Mouse (Mus musculus): Measurements from ENCODE around the gene Micu1. TPM values are rescaled to one million over a fixed set of nuclear protein-coding genes. Genes with fewer than 3 reads are reported as not detected.

Gene Micu1
- polyA plus RNA-seq, 1 experiment from 2014 or later: 78.0 TPM

DNA sequence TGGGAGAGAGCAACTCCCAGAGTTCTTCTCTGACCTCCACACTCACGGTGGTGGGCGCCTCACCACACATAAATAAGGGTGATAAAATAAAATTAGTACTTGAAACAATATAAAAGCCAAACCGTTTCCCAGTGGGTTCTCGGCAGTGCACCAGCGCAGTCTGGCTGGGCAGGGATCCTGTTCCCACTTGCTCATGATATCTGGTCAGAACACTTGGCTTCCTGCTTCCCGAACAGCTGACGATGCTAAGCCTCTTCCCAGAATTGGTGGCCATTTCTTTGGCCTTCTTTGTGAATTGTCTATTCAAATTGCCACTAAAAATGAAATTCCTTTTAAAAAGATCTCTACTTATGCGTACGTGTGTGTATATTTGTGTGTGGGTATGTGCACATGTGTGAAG lies 27.0 kb downstream of the Micu1 start:
- no peaks in the 10 kb centered on the region for H3K27me3 ChIP-seq
- no peak overlapping the region for H3K4me3 ChIP-seq
- H3K27ac ChIP-seq: no peak overlapping the region
- WGBS: 92% methylated on average over 9 of the region's 9 CpGs
- no peak overlapping the region for H3K4me2 ChIP-seq
- H3K9ac ChIP-seq: no peak overlapping the region
- no peak for ATAC-seq (ENCODE audit: low FRiP score)
- peaks cover 11% of the 10 kb centered on the region for H3K4me1 ChIP-seq (replicated peaks)
- peaks cover 13% of the 10 kb centered on the region for H3K36me3 ChIP-seq
- no peaks in the 10 kb centered on the region for H3K9me3 ChIP-seq

DNA sequence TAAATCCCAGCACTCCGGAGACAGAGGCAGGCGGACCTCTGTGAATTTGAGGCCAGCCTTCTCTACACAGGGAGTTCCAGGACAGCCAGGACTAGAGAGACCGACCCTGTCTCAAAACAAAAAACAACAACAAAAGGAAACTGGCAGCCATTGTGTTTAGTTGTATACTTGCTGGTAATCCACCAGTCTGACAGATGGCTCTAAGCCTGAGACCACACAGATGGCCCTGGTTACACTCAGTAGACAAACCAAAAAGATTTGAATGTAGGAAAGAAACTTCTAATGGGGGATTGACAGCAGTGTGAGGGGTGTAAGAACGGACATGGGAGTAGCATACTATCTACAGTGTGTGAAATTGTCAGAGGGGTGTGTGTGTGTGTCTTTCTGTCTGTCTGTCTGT lies 27.6 kb downstream of the Micu1 start:
- H3K4me1 ChIP-seq (replicated peaks): peaks cover 5% of the 10 kb centered on the region
- H3K36me3 ChIP-seq: peaks cover 13% of the 10 kb centered on the region
- H3K9me3 ChIP-seq: no peaks in the 10 kb centered on the region
- 44% methylated on average over 4 of the region's 4 CpGs for WGBS
- H3K27me3 ChIP-seq: no peaks in the 10 kb centered on the region
- H3K4me2 ChIP-seq: no peak overlapping the region
- ATAC-seq (ENCODE audit: low FRiP score): no peak
- no peak overlapping the region for H3K9ac ChIP-seq
- H3K4me3 ChIP-seq: no peak overlapping the region
- no peak overlapping the region for H3K27ac ChIP-seq

DNA sequence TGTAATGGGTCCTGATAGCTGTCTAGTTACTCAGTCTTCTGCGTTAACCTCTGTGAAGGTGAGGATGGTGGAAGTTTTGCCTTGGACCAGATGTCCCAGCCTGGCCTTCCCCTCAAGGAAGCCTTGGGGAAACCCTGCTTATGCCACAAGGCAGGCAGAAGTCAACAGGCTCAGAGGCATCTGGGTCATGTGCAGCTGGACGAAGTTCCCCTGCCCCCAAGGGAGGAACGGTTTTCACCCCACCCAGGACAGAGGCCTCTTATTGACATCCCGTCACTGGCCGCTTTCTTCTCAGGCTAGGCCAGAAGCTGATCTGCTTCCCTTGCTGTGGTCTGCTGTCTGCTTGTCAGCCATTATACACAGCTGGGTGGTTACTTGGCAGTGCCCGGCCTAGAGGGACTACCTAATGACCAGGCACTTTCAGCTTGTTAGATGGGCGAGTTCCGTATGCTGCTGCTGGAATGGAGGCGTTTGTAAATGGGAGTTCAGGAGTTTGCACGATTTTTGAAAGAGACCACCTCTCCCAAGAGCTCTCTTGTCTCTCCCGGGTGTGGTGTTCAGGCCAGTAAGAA lies 33.8 kb downstream of the Micu1 start:
- 75% methylated on average over 11 of the region's 11 CpGs for WGBS
- Histone ChIP-seq H3K27me3 (no peaks in the 10 kb centered on the region), H3K4me2 (no peak overlapping the region), H3K4me1 (replicated peaks) (peaks cover 4% of the 10 kb centered on the region), H3K36me3 (peaks cover 18% of the 10 kb centered on the region), H3K9me3 (no peaks in the 10 kb centered on the region), H3K9ac (no peak overlapping the region), H3K4me3 (no peak overlapping the region), H3K27ac (no peak overlapping the region)
- no peak for ATAC-seq (ENCODE audit: low FRiP score)

DNA sequence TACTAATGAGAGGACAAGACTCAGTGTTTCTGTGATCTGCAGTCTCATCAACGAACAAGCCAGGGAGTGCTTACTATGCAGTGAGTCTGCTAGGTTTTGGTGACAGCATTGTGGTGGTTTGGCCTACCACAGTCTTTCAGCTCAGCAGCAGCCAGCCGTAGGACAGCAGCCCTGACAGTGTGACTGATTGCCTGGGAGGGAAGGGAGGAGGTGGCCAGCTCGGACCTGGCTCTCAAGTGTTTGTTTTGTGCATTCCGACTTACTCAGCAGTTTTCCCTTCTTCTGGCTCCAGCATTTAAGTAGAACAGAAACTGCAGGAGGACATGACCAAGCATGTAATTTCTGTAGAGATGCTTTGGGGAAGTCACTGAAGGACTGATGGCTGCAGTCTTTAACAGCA lies 39.2 kb downstream of the Micu1 start:
- peaks cover 23% of the 10 kb centered on the region for H3K36me3 ChIP-seq
- H3K4me2 ChIP-seq: no peak overlapping the region
- no peak overlapping the region for H3K9ac ChIP-seq
- H3K9me3 ChIP-seq: no peaks in the 10 kb centered on the region
- no peaks in the 10 kb centered on the region for H3K27me3 ChIP-seq
- no peaks in the 10 kb centered on the region; the same call in 1 of the 2 replicates for H3K4me1 ChIP-seq (replicated peaks)
- WGBS: 32% methylated on average over 4 of the region's 4 CpGs
- no peak for ATAC-seq (ENCODE audit: low FRiP score)
- no peak overlapping the region for H3K27ac ChIP-seq
- H3K4me3 ChIP-seq: no peak overlapping the region

DNA sequence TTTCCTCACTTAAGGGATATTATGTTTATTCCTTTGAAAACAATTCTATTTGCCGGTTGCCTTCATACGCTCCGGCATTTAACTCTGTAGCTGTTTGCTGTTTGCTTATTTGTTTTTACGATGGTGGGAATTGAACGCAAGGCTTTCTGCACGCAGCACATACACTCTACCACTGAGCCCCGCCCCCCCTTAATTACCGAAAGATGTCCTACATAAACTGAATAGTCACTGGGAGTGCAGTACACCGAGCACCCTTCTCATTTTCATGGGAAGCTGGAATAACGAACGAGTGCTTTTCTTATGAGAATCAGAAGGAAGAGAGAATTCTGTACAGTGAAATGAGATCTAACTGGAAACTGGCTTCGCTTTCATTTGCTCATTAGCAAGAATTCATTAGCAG lies 41.1 kb downstream of the Micu1 start:
- Histone ChIP-seq H3K4me1 (replicated peaks) (no peaks in the 10 kb centered on the region; the same call in 1 of the 2 replicates), H3K4me3 (no peak overlapping the region), H3K4me2 (no peak overlapping the region), H3K27ac (peak overlapping the region; percentile 44), H3K9me3 (no peaks in the 10 kb centered on the region), H3K27me3 (no peaks in the 10 kb centered on the region), H3K9ac (no peak overlapping the region), H3K36me3 (peaks cover 23% of the 10 kb centered on the region)
- WGBS: 84% methylated on average over 12 of the region's 12 CpGs
- ATAC-seq (ENCODE audit: low FRiP score): no peak

DNA sequence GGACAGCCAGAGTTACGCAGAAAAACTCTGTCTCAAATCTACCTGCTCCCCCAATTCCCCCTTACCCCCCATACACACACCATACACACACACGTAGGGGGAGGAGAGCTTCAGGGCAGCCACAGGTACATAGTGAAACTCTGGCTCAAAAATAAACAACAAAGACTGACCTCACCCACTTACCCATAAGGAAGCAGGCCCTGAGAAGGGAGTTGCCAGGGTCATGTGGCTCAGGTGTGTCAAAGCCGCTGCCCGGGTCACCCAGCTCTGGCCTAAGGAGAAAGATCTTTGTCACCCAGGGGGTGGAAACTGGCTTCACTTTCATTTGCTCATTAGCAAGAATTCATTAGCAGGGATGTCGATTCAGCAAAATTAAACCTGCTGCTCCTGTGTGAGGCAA lies 41.7 kb downstream of the Micu1 start:
- no peak for ATAC-seq (ENCODE audit: low FRiP score)
- Histone ChIP-seq H3K9me3 (no peaks in the 10 kb centered on the region), H3K4me2 (no peak overlapping the region), H3K36me3 (peaks cover 23% of the 10 kb centered on the region), H3K27ac (peak overlapping the region; percentile 44), H3K9ac (no peak overlapping the region), H3K4me1 (replicated peaks) (no peaks in the 10 kb centered on the region; the same call in 1 of the 2 replicates), H3K27me3 (no peaks in the 10 kb centered on the region), H3K4me3 (no peak overlapping the region)
- WGBS: 90% methylated on average over 5 of the region's 5 CpGs

DNA sequence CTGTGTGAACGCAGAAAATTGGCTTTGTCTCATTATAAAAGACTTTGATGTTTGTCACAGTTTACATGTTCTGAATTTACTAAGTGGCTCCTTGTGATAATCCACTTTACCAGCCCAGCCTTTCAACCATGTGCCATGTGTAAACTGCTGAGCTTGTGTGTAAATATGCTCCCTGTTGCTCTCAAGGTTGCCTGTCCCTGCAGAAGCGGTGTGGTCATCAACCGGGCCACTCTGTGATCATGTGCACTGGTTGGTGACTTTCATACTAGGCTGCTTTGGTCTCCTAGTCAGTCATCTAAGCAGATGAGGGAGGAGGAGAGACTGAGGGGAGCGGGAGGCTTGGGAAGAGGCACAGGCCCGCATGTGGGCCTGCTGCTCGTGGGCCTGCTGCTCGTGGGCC lies 45.1 kb downstream of the Micu1 start:
- ATAC-seq (ENCODE audit: low FRiP score): no peak
- no peaks in the 10 kb centered on the region for H3K4me1 ChIP-seq (replicated peaks)
- no peak overlapping the region for H3K27ac ChIP-seq
- no peak overlapping the region for H3K4me2 ChIP-seq
- peaks cover 11% of the 10 kb centered on the region for H3K36me3 ChIP-seq
- WGBS: 80% methylated on average over 7 of the region's 7 CpGs
- no peak overlapping the region for H3K4me3 ChIP-seq
- no peak overlapping the region for H3K9ac ChIP-seq
- H3K27me3 ChIP-seq: no peaks in the 10 kb centered on the region
- H3K9me3 ChIP-seq: no peaks in the 10 kb centered on the region

DNA sequence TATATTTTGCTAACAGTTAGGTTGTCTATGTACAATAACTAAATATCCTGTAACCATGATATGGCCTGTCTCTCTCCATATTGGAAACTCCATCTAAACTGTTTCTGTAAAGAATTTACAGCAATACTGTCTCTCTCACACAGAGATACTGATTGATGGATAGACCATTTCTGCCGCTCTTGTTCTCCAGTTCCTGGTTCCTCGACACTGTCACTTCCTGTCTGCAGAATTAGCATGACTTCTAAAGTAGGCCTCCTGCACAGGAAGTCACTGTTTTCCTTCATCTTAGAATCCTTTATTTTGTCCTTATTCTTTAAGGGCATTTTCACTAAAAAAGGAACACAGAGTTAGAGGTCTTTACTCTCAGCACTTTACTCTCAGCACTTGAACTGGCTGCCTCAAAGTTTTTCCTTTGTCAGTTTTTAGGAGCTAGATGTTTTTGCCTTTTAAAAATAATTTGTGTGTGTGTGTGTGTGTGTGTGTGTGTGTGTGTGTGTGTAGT lies 46.5 kb downstream of the Micu1 start:
- 70% methylated on average over 2 of the region's 2 CpGs for WGBS
- no peaks in the 10 kb centered on the region for H3K9me3 ChIP-seq
- no peak overlapping the region for H3K27ac ChIP-seq
- H3K36me3 ChIP-seq: peaks cover 13% of the 10 kb centered on the region
- no peak for ATAC-seq (ENCODE audit: low FRiP score)
- H3K4me2 ChIP-seq: no peak overlapping the region
- H3K4me3 ChIP-seq: no peak overlapping the region
- H3K4me1 ChIP-seq (replicated peaks): no peaks in the 10 kb centered on the region
- H3K9ac ChIP-seq: no peak overlapping the region
- no peaks in the 10 kb centered on the region for H3K27me3 ChIP-seq

DNA sequence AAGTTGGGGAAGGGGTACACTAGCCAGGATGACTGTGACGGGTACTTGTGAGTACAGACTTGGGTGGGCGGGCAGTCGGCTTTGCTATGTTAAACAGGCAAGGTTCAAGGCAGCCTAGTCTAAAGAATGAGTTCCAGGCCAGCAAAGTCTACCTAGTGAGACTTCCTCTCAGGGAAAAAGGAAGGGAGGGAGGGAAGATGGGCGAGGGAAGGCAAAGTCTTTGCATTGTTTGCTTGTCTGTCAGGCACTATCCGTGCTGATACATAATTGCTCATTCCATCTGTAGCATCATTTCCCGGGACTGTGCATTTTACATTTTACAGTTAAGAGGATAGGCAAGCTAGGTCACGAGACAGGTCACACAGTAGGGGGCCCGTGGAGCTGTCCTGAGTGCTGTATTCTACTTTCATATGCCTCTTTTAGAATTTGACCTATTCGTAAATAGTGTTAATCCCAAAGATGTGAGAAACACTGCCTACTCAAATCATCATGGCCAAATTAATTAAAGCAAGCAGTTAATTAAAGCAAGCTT lies 51.3 kb downstream of the Micu1 start:
- no peaks in the 10 kb centered on the region for H3K9me3 ChIP-seq
- H3K4me2 ChIP-seq: no peak overlapping the region
- no peak overlapping the region for H3K27ac ChIP-seq
- WGBS: 66% methylated on average over 9 of the region's 9 CpGs
- H3K4me1 ChIP-seq (replicated peaks): peaks cover 3% of the 10 kb centered on the region; the same call in 1 of the 2 replicates
- no peak overlapping the region for H3K4me3 ChIP-seq
- H3K36me3 ChIP-seq: peaks cover 9% of the 10 kb centered on the region
- no peaks in the 10 kb centered on the region for H3K27me3 ChIP-seq
- H3K9ac ChIP-seq: no peak overlapping the region
- ATAC-seq (ENCODE audit: low FRiP score): no peak

DNA sequence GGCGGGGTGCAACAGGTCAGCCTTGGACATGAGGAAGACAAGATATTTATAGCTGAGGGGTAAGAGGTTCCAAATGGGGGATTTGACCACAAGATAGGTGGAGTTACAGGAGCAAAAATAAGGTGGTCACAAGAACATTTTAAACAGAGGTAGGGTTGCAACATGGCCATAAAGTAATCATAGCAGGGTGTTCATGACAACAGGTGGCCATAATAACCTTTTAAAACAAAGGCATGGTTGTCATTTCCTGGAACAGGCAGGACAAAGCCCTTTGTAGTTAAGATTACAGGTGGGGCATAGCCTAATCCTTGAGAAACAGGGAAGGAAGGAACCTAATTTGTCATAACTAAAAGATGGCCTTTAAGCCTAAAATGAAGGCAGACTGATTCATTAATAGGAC lies 51.8 kb downstream of the Micu1 start:
- H3K4me1 ChIP-seq (replicated peaks): peaks cover 3% of the 10 kb centered on the region; the same call in 1 of the 2 replicates
- no peak overlapping the region for H3K4me3 ChIP-seq
- H3K27me3 ChIP-seq: no peaks in the 10 kb centered on the region
- no peak overlapping the region for H3K27ac ChIP-seq
- 95% methylated on average over 1 of the region's 1 CpGs for WGBS
- H3K9ac ChIP-seq: no peak overlapping the region
- ATAC-seq (ENCODE audit: low FRiP score): no peak
- H3K9me3 ChIP-seq: no peaks in the 10 kb centered on the region
- peaks cover 14% of the 10 kb centered on the region for H3K36me3 ChIP-seq
- H3K4me2 ChIP-seq: no peak overlapping the region

DNA sequence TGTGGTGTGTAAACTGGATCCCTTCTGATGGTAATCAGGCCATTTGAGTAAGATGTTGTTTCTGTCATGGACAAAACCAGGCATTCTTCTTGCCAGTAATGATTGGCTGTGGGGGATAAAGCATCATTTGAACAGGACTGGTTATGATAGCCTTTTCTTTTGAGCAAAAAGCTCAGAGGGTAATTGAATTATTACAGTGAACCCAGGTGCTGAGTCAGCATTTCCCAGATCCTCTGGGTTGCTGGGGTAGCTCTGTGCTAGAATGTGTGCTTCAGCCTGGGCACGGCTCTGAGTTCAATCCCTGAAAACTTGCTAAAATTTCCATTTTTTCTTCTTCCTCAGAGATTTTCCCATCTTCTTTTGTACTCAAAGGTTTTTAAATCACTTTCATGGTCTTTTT lies 52.6 kb downstream of the Micu1 start:
- Histone ChIP-seq H3K4me1 (replicated peaks) (peaks cover 3% of the 10 kb centered on the region; the same call in 1 of the 2 replicates), H3K9me3 (no peaks in the 10 kb centered on the region), H3K27ac (no peak overlapping the region), H3K9ac (no peak overlapping the region), H3K4me2 (no peak overlapping the region), H3K4me3 (no peak overlapping the region), H3K36me3 (peaks cover 14% of the 10 kb centered on the region), H3K27me3 (no peaks in the 10 kb centered on the region)
- 61% methylated on average over 1 of the region's 1 CpGs for WGBS
- no peak for ATAC-seq (ENCODE audit: low FRiP score)

DNA sequence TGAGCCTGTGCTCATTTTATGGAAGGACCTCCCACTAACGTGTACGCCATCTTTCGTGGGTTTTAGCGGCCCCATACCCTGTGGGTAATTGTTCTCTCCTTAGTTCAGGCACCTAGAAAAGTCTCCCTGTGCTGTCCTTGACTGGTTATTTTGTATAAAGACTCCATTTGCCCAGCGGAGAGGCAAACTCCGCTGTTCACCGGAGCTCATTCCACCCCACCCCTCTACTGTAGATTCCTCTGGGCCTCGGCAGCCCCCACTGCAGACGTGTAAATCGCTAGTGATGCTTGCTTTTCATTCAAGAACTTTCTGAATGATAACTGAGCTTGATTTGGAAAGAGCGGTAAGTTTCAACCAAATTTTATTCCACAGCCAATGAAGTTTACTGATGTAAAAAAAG lies 53.4 kb downstream of the Micu1 start:
- Histone ChIP-seq H3K9me3 (no peaks in the 10 kb centered on the region), H3K4me2 (no peak overlapping the region)
- ATAC-seq (ENCODE audit: low FRiP score): no peak

DNA sequence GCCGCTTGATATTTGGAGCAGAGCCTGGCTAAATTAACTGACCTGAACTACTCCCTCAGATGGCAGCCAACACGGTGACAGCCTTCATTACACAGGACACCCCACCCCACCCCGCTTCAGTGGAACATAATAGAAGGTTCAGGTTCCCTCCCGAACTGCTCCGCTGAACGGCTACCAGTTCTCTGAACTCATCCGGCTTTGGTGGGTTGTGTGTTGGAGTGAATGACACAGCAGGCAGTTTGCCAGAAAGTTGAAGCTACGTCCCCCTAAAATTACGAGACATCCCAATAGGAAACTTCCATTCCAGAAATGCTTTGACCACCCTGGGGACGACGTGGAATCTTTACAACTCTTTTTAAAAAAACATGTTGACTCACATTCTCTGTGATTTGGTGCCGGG lies 53.8 kb downstream of the Micu1 start:
- Histone ChIP-seq H3K27me3 (no peaks in the 10 kb centered on the region), H3K27ac (no peak overlapping the region), H3K36me3 (peaks cover 14% of the 10 kb centered on the region), H3K9me3 (no peaks in the 10 kb centered on the region), H3K4me3 (no peak overlapping the region), H3K9ac (no peak overlapping the region), H3K4me2 (no peak overlapping the region), H3K4me1 (replicated peaks) (peaks cover 3% of the 10 kb centered on the region; the same call in 1 of the 2 replicates)
- WGBS: 58% methylated on average over 12 of the region's 12 CpGs
- no peak for ATAC-seq (ENCODE audit: low FRiP score)

More for the DNA sequence above, 53.4 kb downstream of the Micu1 start:
- H3K36me3 ChIP-seq: peaks cover 14% of the 10 kb centered on the region
- 76% methylated on average over 11 of the region's 11 CpGs for WGBS
- no peak overlapping the region for H3K4me3 ChIP-seq
- no peak overlapping the region for H3K27ac ChIP-seq
- H3K27me3 ChIP-seq: no peaks in the 10 kb centered on the region
- peaks cover 3% of the 10 kb centered on the region; the same call in 1 of the 2 replicates for H3K4me1 ChIP-seq (replicated peaks)
- no peak overlapping the region for H3K9ac ChIP-seq

Measured in hindbrain, embryonic 13.5 days (tissue).